Mouse (Mus musculus) lung, postnatal 0 days (tissue): ENCODE measurements at regions not wholly inside any gene's neighbourhood (a gene's known extent, or its start where the extent isn't known, plus 50 kb on each side); places are given as distances from the start of the nearest gene placed in this dataset.

ENCODE experiments used
- CTCF ChIP-seq: IDR thresholded peaks from 2 replicates; pipeline ENCODE4 v1.5.1; 2016; ENCODE audit warnings: antibody characterized with exemption, mild to moderate bottlenecking
- EP300 ChIP-seq: IDR thresholded peaks from 2 replicates; pipeline ENCODE4 v1.6.1; 2016; ENCODE audit warnings: antibody characterized with exemption, mild to moderate bottlenecking, control low read depth

DNA sequence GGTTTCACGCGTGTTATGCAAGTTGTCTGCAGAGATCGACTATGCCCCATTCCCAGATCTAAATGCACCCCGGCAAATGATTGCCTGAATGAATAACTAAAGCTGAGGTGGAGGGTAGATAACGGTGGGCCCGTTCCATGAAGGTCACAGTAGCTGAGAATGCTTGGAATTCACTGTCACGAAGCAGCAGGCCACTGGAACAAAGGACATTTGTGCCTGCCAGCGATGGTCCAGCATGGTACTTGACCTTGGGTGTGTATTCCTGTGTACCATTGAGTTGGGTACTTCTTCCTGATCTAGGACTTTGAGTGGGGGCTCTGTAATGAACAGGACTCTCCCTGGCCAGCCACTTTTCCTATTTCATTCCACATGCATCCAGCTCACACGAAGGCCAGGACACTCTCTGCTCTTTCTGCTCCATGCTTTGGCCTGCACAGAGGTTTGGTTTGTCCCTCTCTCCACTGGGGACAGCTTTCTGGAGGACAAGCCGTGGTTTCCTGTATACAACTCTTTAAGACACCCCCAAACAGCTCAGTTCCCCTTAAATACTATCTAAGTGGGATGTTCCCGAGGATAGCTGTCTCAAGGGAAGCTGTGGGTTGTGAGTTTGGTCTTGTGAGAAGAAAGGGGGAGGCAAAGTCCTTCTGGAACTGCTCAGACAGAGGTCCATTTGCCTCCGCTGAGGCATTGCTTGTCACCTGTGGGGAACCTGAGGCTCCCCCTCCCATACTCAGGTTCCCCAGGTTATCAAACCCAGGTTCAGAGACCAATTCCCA lies 246.9 kb downstream of the Diras2 start:
- TF ChIP-seq CTCF (no peak), EP300 (no peak)
